Mouse (Mus musculus): ENCODE data around the gene Sobp. TPM values are rescaled to one million over a fixed set of nuclear protein-coding genes. Genes with fewer than 3 reads are reported as not detected.

Sobp gene
- polyA plus RNA-seq, 1 experiment from 2014 or later = 4.0 TPM

GRCm38 (mm10) chr10:43173828-43174325 is 453 bp downstream of the Sobp start:
- no peaks in the 10 kb centered on the region for H3K9me3 ChIP-seq
- peak overlapping the region; percentile 79 for H3K27ac ChIP-seq
- H3K36me3 ChIP-seq = no peaks in the 10 kb centered on the region
- H3K4me1 ChIP-seq = peaks cover 38% of the 10 kb centered on the region
- H3K4me3 ChIP-seq = peak overlapping the region; percentile 89
- peak overlapping the region; percentile 87 for H3K9ac ChIP-seq
- peak; percentile 53 for ATAC-seq (ENCODE audit: low FRiP score, low read depth)
- peaks cover 35% of the 10 kb centered on the region for H3K27me3 ChIP-seq
- WGBS = under 1% methylated on average over 36 of the region's 38 CpGs
- peak overlapping the region; percentile 84 for H3K4me2 ChIP-seq (replicated peaks)

DNA sequence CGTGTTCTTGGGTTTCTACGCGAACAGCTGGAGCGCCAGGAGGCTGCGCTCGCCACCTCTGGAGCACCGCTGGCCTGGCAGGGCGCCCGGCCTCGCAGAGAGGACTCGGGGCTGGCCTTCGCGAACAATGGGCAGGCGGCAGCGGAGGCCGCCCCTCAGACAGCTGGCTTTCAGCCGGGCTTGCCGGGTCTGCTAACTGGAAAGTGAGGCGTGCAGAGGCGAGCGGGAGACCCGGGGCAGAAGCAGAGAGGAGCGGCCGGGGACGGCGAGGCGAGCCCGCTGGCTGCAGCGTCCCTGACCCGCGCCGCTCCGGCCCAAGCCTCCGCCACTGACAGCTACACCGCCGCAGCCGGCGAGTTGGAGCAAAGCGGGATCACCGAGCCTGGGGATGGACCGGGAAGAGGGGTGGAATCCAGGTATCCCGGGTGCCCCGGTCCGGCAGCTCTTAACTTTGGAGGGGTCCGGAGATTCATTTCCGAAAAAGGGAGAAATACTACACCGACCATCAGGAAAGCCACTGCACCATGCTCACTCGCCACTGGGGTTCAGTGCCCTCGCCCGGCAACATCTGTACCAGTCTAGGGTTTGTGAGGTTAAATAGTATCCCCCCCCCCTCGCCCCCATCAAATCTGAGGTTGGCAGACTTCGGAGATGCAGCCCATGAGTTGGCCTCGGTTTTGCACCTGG is 1.0 kb downstream of the Sobp start:
- H3K9me3 ChIP-seq = no peaks in the 10 kb centered on the region
- H3K36me3 ChIP-seq = no peaks in the 10 kb centered on the region
- WGBS = under 1% methylated on average over 53 of the region's 53 CpGs
- H3K9ac ChIP-seq = peak overlapping the region; percentile 87
- peaks cover 40% of the 10 kb centered on the region for H3K4me1 ChIP-seq
- H3K4me3 ChIP-seq = peak overlapping the region; percentile 89
- ATAC-seq (ENCODE audit: low FRiP score, low read depth) = peak; percentile 33
- peak overlapping the region; percentile 84 for H3K4me2 ChIP-seq (replicated peaks)
- H3K27me3 ChIP-seq = peaks cover 32% of the 10 kb centered on the region
- peak overlapping the region; percentile 79 for H3K27ac ChIP-seq

DNA sequence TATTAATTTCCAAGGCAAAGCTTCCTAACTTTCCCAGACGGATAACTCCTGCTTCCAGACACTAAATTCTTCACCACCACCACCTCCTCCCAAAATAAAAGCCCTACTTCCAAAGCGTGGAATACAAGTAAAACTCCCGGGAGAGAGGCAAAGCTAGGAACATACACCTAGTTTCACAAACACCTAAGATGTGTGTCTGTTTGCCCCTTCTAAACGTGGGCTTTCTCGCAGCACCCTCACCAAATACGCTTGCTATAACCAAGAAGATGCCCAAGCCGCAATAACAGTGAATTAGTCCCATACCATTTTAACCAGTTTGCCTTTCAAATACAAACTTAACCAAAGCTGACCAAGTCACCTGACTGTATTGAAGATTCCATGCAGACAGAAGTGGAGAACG is 1.8 kb downstream of the Sobp start:
- no peaks in the 10 kb centered on the region for H3K9me3 ChIP-seq
- no peak for ATAC-seq (ENCODE audit: low FRiP score, low read depth)
- WGBS = 2% methylated on average over 8 of the region's 8 CpGs
- H3K36me3 ChIP-seq = no peaks in the 10 kb centered on the region
- H3K9ac ChIP-seq = peak overlapping the region; percentile 87
- H3K27ac ChIP-seq = no peak overlapping the region; the same call in 1 of the 2 replicates
- peak overlapping the region; percentile 84 for H3K4me2 ChIP-seq (replicated peaks)
- H3K4me1 ChIP-seq = peaks cover 48% of the 10 kb centered on the region
- peak overlapping the region; percentile 89 for H3K4me3 ChIP-seq
- peaks cover 26% of the 10 kb centered on the region for H3K27me3 ChIP-seq

GRCm38 (mm10) chr10:43172066-43172465 is 2.3 kb downstream of the Sobp start:
- H3K4me3 ChIP-seq = peak overlapping the region; percentile 89
- peaks cover 23% of the 10 kb centered on the region for H3K27me3 ChIP-seq
- H3K27ac ChIP-seq = no peak overlapping the region
- no peaks in the 10 kb centered on the region for H3K36me3 ChIP-seq
- H3K4me1 ChIP-seq = peaks cover 52% of the 10 kb centered on the region
- no peak for ATAC-seq (ENCODE audit: low FRiP score, low read depth)
- H3K9ac ChIP-seq = 0 out of 2 replicates have a peak overlapping the region, but pooled peaks have one; percentile 87
- WGBS = 2% methylated on average over 7 of the region's 7 CpGs
- no peaks in the 10 kb centered on the region for H3K9me3 ChIP-seq
- peak overlapping the region; percentile 84 for H3K4me2 ChIP-seq (replicated peaks)

DNA sequence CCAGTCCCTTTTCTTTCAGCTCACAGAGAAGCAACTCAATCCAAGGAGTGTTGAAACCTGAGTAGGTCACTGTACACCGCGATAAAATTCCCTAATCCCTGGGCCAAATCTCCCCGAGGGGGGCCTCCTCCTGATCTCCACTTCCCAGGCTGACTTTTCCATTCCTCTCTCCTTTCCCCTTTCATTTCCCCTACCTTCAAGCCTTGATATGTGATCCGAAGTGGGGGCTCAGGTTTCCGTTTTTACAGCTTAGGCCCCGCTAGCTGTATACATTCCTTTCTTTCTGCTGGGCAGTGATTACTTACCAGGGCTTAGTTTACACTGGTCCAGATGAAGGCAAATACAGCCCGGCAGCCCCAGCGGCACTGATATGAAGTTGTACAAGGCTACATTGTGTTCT is 3.2 kb downstream of the Sobp start:
- peaks cover 16% of the 10 kb centered on the region; the same call in 1 of the 2 replicates for H3K27me3 ChIP-seq
- no peaks in the 10 kb centered on the region for H3K9me3 ChIP-seq
- no peak overlapping the region; the same call in 1 of the 2 replicates for H3K27ac ChIP-seq
- ATAC-seq (ENCODE audit: low FRiP score, low read depth) = no peak
- peaks cover 2% of the 10 kb centered on the region; the same call in 1 of the 2 replicates for H3K36me3 ChIP-seq
- H3K4me1 ChIP-seq = peaks cover 52% of the 10 kb centered on the region
- peak overlapping the region; percentile 89 for H3K4me3 ChIP-seq
- WGBS = 1% methylated on average over 8 of the region's 8 CpGs
- H3K9ac ChIP-seq = no peak overlapping the region
- H3K4me2 ChIP-seq (replicated peaks) = peak overlapping the region; percentile 84

DNA sequence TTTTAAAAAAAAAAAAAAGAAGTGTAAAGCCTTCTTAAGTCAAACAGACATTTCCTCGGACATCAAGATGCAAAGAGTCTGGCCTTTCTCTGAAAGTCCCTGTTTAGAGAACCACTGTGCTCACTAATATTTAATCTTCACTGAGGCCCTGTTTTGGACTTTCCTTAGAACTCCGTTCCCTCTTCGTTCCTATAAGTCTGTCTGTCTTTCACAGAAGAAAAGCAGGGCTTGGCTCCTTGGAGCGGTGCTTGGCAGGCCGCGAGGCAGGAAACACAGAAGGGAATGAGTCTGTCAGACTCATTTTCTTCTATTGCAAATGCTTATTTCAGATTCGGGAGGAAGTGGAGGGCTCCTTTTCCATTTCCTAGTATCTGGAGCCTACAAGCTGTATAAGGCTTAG is 5.5 kb downstream of the Sobp start:
- H3K4me2 ChIP-seq (replicated peaks) = no peak overlapping the region
- H3K4me1 ChIP-seq = peaks cover 47% of the 10 kb centered on the region
- WGBS = 68% methylated on average over 7 of the region's 7 CpGs
- H3K36me3 ChIP-seq = peaks cover 2% of the 10 kb centered on the region; the same call in 1 of the 2 replicates
- peaks cover 6% of the 10 kb centered on the region; the same call in 1 of the 2 replicates for H3K27me3 ChIP-seq
- no peak overlapping the region for H3K9ac ChIP-seq
- H3K4me3 ChIP-seq = no peak overlapping the region
- no peaks in the 10 kb centered on the region for H3K9me3 ChIP-seq
- no peak overlapping the region for H3K27ac ChIP-seq
- ATAC-seq (ENCODE audit: low FRiP score, low read depth) = no peak

DNA sequence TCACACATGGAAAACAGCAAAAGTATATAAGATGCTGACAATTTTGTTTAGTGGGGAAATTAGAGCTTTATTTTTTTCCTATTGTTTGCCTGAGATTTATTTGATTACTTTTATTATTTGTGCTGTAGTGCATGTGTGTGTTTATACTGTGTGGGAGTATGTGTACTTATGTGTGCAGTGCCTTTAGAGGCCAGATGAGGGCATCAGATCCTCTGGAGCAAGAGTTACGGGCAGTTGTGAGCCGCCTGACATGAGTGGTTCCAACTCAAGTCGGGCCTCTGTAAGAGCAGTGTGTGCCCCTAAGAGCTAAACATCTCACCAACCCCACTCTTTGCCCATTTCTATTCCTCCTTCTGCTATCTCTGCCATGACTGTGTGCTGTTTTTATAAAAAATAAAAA is 7.5 kb downstream of the Sobp start:
- Histone ChIP-seq H3K4me1 (peaks cover 36% of the 10 kb centered on the region), H3K27me3 (peaks cover 6% of the 10 kb centered on the region; the same call in 1 of the 2 replicates), H3K9ac (no peak overlapping the region), H3K27ac (no peak overlapping the region), H3K4me2 (replicated peaks) (no peak overlapping the region), H3K36me3 (peaks cover 2% of the 10 kb centered on the region; the same call in 1 of the 2 replicates), H3K9me3 (peaks cover 3% of the 10 kb centered on the region; the same call in 1 of the 2 replicates), H3K4me3 (no peak overlapping the region)
- no peak for ATAC-seq (ENCODE audit: low FRiP score, low read depth)
- 96% methylated on average over 3 of the region's 3 CpGs for WGBS

- Histone ChIP-seq H3K4me1 (peaks cover 30% of the 10 kb centered on the region), H3K4me3 (no peak overlapping the region), H3K4me2 (replicated peaks) (no peak overlapping the region), H3K27ac (no peak overlapping the region), H3K9ac (no peak overlapping the region), H3K36me3 (peaks cover 2% of the 10 kb centered on the region; the same call in 1 of the 2 replicates), H3K27me3 (peaks cover 6% of the 10 kb centered on the region; the same call in 1 of the 2 replicates), H3K9me3 (peaks cover 3% of the 10 kb centered on the region; the same call in 1 of the 2 replicates)
- 91% methylated on average over 1 of the region's 1 CpGs for WGBS
- ATAC-seq (ENCODE audit: low FRiP score, low read depth) = no peak
Observed at GRCm38 (mm10) chr10:43166146-43166545, 8.2 kb downstream of the Sobp start.

GRCm38 (mm10) chr10:43164406-43164805 is 9.9 kb downstream of the Sobp start:
- Histone ChIP-seq H3K9ac (no peak overlapping the region), H3K4me1 (peaks cover 19% of the 10 kb centered on the region), H3K36me3 (peaks cover 2% of the 10 kb centered on the region; the same call in 1 of the 2 replicates), H3K4me2 (replicated peaks) (no peak overlapping the region), H3K9me3 (peaks cover 3% of the 10 kb centered on the region; the same call in 1 of the 2 replicates), H3K27me3 (peaks cover 4% of the 10 kb centered on the region; the same call in 1 of the 2 replicates), H3K4me3 (no peak overlapping the region), H3K27ac (no peak overlapping the region)
- no peak for ATAC-seq (ENCODE audit: low FRiP score, low read depth)
- 94% methylated on average over 2 of the region's 2 CpGs for WGBS

DNA sequence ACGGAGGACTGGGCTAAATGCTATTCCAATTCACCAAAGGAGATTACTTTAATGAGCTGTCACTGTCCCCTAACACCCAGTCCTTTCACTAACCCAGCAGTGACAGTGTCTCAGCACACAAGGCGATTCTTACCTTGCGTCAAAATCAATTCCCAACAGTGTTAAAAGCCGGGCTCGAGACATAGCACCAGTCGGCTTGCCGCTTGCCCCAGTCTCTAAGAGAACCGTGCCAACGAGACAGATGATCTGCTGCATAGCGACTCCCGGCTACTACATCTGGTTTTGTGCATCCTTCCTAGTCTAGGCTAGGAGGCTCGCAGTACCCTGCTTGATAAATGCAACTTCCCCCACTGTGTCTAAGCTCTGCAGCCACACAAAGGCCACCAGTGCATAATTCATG is 12.0 kb downstream of the Sobp start:
- 74% methylated on average over 12 of the region's 12 CpGs for WGBS
- H3K27me3 ChIP-seq = no peaks in the 10 kb centered on the region
- peaks cover 2% of the 10 kb centered on the region; the same call in 1 of the 2 replicates for H3K36me3 ChIP-seq
- no peak overlapping the region for H3K9ac ChIP-seq
- peaks cover 3% of the 10 kb centered on the region; the same call in 1 of the 2 replicates for H3K9me3 ChIP-seq
- peaks cover 2% of the 10 kb centered on the region for H3K4me1 ChIP-seq
- no peak overlapping the region for H3K4me3 ChIP-seq
- no peak for ATAC-seq (ENCODE audit: low FRiP score, low read depth)
- H3K27ac ChIP-seq = no peak overlapping the region
- no peak overlapping the region for H3K4me2 ChIP-seq (replicated peaks)

- H3K27me3 ChIP-seq = no peaks in the 10 kb centered on the region
- no peak overlapping the region for H3K27ac ChIP-seq
- H3K4me1 ChIP-seq = peaks cover 13% of the 10 kb centered on the region
- 79% methylated on average over 5 of the region's 5 CpGs for WGBS
- no peak overlapping the region for H3K4me3 ChIP-seq
- peaks cover 5% of the 10 kb centered on the region; the same call in 1 of the 2 replicates for H3K36me3 ChIP-seq
- no peak for ATAC-seq (ENCODE audit: low FRiP score, low read depth)
- no peak overlapping the region for H3K9ac ChIP-seq
- peaks cover 3% of the 10 kb centered on the region; the same call in 1 of the 2 replicates for H3K9me3 ChIP-seq
- no peak overlapping the region for H3K4me2 ChIP-seq (replicated peaks)
Observed at GRCm38 (mm10) chr10:43159333-43159732, 15.0 kb downstream of the Sobp start.

DNA sequence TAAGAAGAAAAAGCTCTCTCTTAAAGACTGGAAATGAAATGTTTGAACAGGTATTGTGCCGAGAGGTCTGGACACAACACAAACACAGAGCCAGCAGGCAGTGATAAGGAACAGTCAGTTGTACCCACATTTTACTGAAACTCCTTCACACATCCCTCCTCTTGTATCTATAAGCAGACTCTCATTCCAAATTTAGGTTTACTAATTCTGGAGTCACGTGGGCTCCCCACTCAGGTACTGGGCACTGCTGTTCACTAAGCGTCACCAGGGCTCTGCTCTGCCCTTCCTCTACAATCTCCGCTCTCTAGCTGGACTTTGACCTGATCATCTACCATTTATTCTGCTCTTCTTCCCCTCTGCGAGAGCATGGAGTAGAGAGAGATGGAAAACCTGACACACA is 15.4 kb downstream of the Sobp start:
- Histone ChIP-seq H3K4me1 (peaks cover 18% of the 10 kb centered on the region), H3K27me3 (no peaks in the 10 kb centered on the region), H3K4me2 (replicated peaks) (no peak overlapping the region), H3K4me3 (no peak overlapping the region), H3K36me3 (peaks cover 5% of the 10 kb centered on the region; the same call in 1 of the 2 replicates), H3K9me3 (peaks cover 3% of the 10 kb centered on the region; the same call in 1 of the 2 replicates), H3K27ac (no peak overlapping the region), H3K9ac (no peak overlapping the region)
- ATAC-seq (ENCODE audit: low FRiP score, low read depth) = no peak
- 90% methylated on average over 5 of the region's 5 CpGs for WGBS

Data from limb, embryonic 13.5 days (tissue).